Mouse (Mus musculus) hindbrain, embryonic 15.5 days (tissue): Measurements from ENCODE around the gene Hcn2. TPM values are rescaled to one million over a fixed set of nuclear protein-coding genes. Genes with fewer than 3 reads are reported as not detected.
"Not testable (repeated sequence)": the region's sequence is repeated elsewhere in the genome, so short reads cannot be mapped to it uniquely, and the experiment has no call there.

Experiments
- ATAC-seq: fragments of 200-750 bp; cut with Nextera tagmentation; 2 replicates; pipeline ENCODE4 v1.8.0; 2017; ENCODE audit warnings: low read depth, moderate number of reproducible peaks, moderate TSS enrichment; ENCODE audit not compliant: low FRiP score
- H3K27ac ChIP-seq: fragments of 300-500 bp; sonication (generic); replicated peaks from 2 replicates; pipeline ENCODE4 v1.5.1; 2015; ENCODE audit warnings: mild to moderate bottlenecking, inconsistent platforms
- H3K27me3 ChIP-seq: fragments of 300-500 bp; sonication (generic); 2 replicates; pipeline ENCODE4 v1.6.1; 2015; ENCODE audit warnings: control low read depth, inconsistent platforms
- H3K36me3 ChIP-seq: fragments of 300-500 bp; sonication (generic); 2 replicates; pipeline ENCODE4 v1.6.1; 2015; ENCODE audit warnings: control low read depth, inconsistent platforms
- H3K4me1 ChIP-seq: fragments of 300-500 bp; sonication (generic); replicated peaks from 2 replicates; pipeline ENCODE4 v1.6.1; 2015; ENCODE audit warnings: control low read depth, inconsistent platforms
- H3K4me2 ChIP-seq: fragments of 300-500 bp; sonication (generic); 2 replicates; pipeline ENCODE4 v1.6.1; 2015; ENCODE audit warnings: moderate library complexity, mild to moderate bottlenecking, inconsistent platforms
- H3K4me3 ChIP-seq: fragments of 300-500 bp; sonication (generic); 2 replicates; pipeline ENCODE4 v1.5.1; 2015; ENCODE audit warnings: mild to moderate bottlenecking, inconsistent platforms
- H3K9ac ChIP-seq: fragments of 300-500 bp; sonication (generic); 2 replicates; pipeline ENCODE4 v1.6.1; 2015; ENCODE audit warnings: inconsistent platforms
- H3K9me3 ChIP-seq: fragments of 300-500 bp; sonication (generic); 2 replicates; pipeline ENCODE4 v1.6.1; 2016; ENCODE audit warnings: control low read depth, inconsistent platforms
- WGBS: fragments of 180-500 bp; shearing (Covaris S2); methylation state at CpG from one replicate; pipeline ENCODE4 v1.1.7; 2015; 5-methylcytosine and 5-hydroxymethylcytosine counted together
- polyA plus RNA-seq: library from polyadenylated mRNA; unstranded; fragments of >200 nt; fragmentation: Nextera tagmentation; extraction: Ambion mirVana; gene quantifications from 2 replicates; pipeline ENCODE4 v1.2.1, GENCODE M21; 2015

Gene Hcn2
- polyA plus RNA-seq, 1 experiment from 2014 or later: 2.8 TPM

- H3K4me3 ChIP-seq: no peak overlapping the region
- no peaks in the 10 kb centered on the region for H3K9me3 ChIP-seq
- no peak overlapping the region for H3K9ac ChIP-seq
- H3K36me3 ChIP-seq: peaks cover 45% of the 10 kb centered on the region
- WGBS: 93% methylated on average over 24 of the region's 24 CpGs
- no peak overlapping the region for H3K4me2 ChIP-seq
- no peaks in the 10 kb centered on the region for H3K27me3 ChIP-seq
- H3K27ac ChIP-seq: no peak overlapping the region
- H3K4me1 ChIP-seq: peaks cover 11% of the 10 kb centered on the region
- no peak for ATAC-seq
These were observed 40.2 kb downstream of the Hcn2 start for GRCm38 (mm10) chr10:79756660-79757059.

- ATAC-seq, H3K4me2 ChIP-seq, H3K27me3 ChIP-seq, H3K9me3 ChIP-seq, H3K27ac ChIP-seq, H3K4me3 ChIP-seq, H3K9ac ChIP-seq: not testable (repeated sequence)
- H3K4me1 ChIP-seq: peaks cover 18% of the 10 kb centered on the region
- 96% methylated on average over 1 of the region's 1 CpGs for WGBS
- H3K36me3 ChIP-seq: peaks cover 53% of the 10 kb centered on the region
These were observed 43.2 kb downstream of the Hcn2 start for GRCm38 (mm10) chr10:79759675-79760074.

- no peak overlapping the region for H3K4me3 ChIP-seq
- H3K9me3 ChIP-seq: no peaks in the 10 kb centered on the region
- H3K9ac ChIP-seq: no peak overlapping the region
- no peak overlapping the region for H3K4me2 ChIP-seq
- no peak for ATAC-seq
- no peak overlapping the region for H3K27ac ChIP-seq
- 92% methylated on average over 11 of the region's 11 CpGs for WGBS
- peaks cover 18% of the 10 kb centered on the region for H3K4me1 ChIP-seq
- peaks cover 53% of the 10 kb centered on the region for H3K36me3 ChIP-seq
- no peaks in the 10 kb centered on the region for H3K27me3 ChIP-seq
These were observed 44.2 kb downstream of the Hcn2 start for GRCm38 (mm10) chr10:79760603-79761143.

GRCm38 (mm10) chr10:79762875-79763274 lies 46.4 kb downstream of the Hcn2 start:
- no peak overlapping the region for H3K4me3 ChIP-seq
- WGBS: 90% methylated on average over 3 of the region's 3 CpGs
- ATAC-seq: no peak
- H3K4me1 ChIP-seq: peaks cover 30% of the 10 kb centered on the region
- no peak overlapping the region for H3K4me2 ChIP-seq
- no peaks in the 10 kb centered on the region for H3K9me3 ChIP-seq
- H3K36me3 ChIP-seq: peaks cover 38% of the 10 kb centered on the region
- H3K27me3 ChIP-seq: no peaks in the 10 kb centered on the region
- H3K9ac ChIP-seq: no peak overlapping the region
- no peak overlapping the region for H3K27ac ChIP-seq

- Histone ChIP-seq H3K4me2 (no peak overlapping the region), H3K27ac (no peak overlapping the region), H3K36me3 (peaks cover 25% of the 10 kb centered on the region), H3K4me1 (peaks cover 39% of the 10 kb centered on the region), H3K9me3 (no peaks in the 10 kb centered on the region), H3K27me3 (no peaks in the 10 kb centered on the region), H3K4me3 (no peak overlapping the region), H3K9ac (no peak overlapping the region)
- WGBS: 86% methylated on average over 7 of the region's 7 CpGs
- no peak for ATAC-seq
These were observed 47.8 kb downstream of the Hcn2 start for GRCm38 (mm10) chr10:79764234-79764633.

- H3K4me2 ChIP-seq: peak overlapping the region; percentile 86
- peaks cover 21% of the 10 kb centered on the region for H3K36me3 ChIP-seq
- H3K4me3 ChIP-seq: peak overlapping the region; percentile 70
- H3K4me1 ChIP-seq: peaks cover 39% of the 10 kb centered on the region
- 67% methylated on average over 2 of the region's 2 CpGs for WGBS
- H3K27me3 ChIP-seq: no peaks in the 10 kb centered on the region
- H3K27ac ChIP-seq: no peak overlapping the region
- H3K9me3 ChIP-seq: no peaks in the 10 kb centered on the region
- ATAC-seq: no peak
- peak overlapping the region; percentile 76 for H3K9ac ChIP-seq
These were observed 48.9 kb downstream of the Hcn2 start for GRCm38 (mm10) chr10:79765228-79765745.

- Histone ChIP-seq H3K36me3 (peaks cover 14% of the 10 kb centered on the region), H3K4me2 (peak overlapping the region; percentile 86), H3K4me3 (peak overlapping the region; percentile 70), H3K9ac (peak overlapping the region; percentile 76), H3K27me3 (no peaks in the 10 kb centered on the region), H3K27ac (peak overlapping the region; percentile 87), H3K9me3 (no peaks in the 10 kb centered on the region), H3K4me1 (peaks cover 39% of the 10 kb centered on the region)
- WGBS: 12% methylated on average over 16 of the region's 16 CpGs
- ATAC-seq: no peak
These were observed 49.6 kb downstream of the Hcn2 start for GRCm38 (mm10) chr10:79766001-79766507.

- under 1% methylated on average over 101 of the region's 101 CpGs for WGBS
These were observed 50.3 kb downstream of the Hcn2 start, which contains the start of gene Rnf126 for GRCm38 (mm10) chr10:79766508-79767325. Rnf126 (minus strand) TSS chr10:79766952.

GRCm38 (mm10) chr10:79767372-79768244 lies 51.2 kb downstream of the Hcn2 start:
- peak; percentile 86 for ATAC-seq
- H3K9me3 ChIP-seq: no peaks in the 10 kb centered on the region
- H3K9ac ChIP-seq: peak overlapping the region; percentile 76
- H3K4me2 ChIP-seq: peak overlapping the region; percentile 86
- H3K4me1 ChIP-seq: peaks cover 39% of the 10 kb centered on the region
- WGBS: 11% methylated on average over 39 of the region's 40 CpGs
- no peaks in the 10 kb centered on the region for H3K36me3 ChIP-seq
- H3K4me3 ChIP-seq: peak overlapping the region; percentile 70
- H3K27me3 ChIP-seq: no peaks in the 10 kb centered on the region
- H3K27ac ChIP-seq: peak overlapping the region; percentile 87

More at GRCm38 (mm10) chr10:79766508-79767325, 50.3 kb downstream of the Hcn2 start, which contains the start of gene Rnf126:
- Histone ChIP-seq H3K9ac (peak within 1 kb of the TSS; percentile 76), H3K36me3 (peaks cover 7% of the 10 kb centered on the region), H3K9me3 (no peaks in the 10 kb centered on the region), H3K27me3 (no peaks in the 10 kb centered on the region), H3K4me1 (peaks cover 39% of the 10 kb centered on the region), H3K4me3 (peak within 1 kb of the TSS; percentile 70), H3K27ac (peak within 1 kb of the TSS; percentile 87), H3K4me2 (peak within 1 kb of the TSS; percentile 86)
- ATAC-seq: peak; percentile 90

- WGBS: 2% methylated on average over 5 of the region's 5 CpGs
- H3K27ac ChIP-seq: peak overlapping the region; percentile 87; the same call in 1 of the 2 replicates
- peaks cover 39% of the 10 kb centered on the region for H3K4me1 ChIP-seq
- 0 out of 2 replicates have a peak overlapping the region, but pooled peaks have one; percentile 70 for H3K4me3 ChIP-seq
- H3K9me3 ChIP-seq: no peaks in the 10 kb centered on the region
- H3K36me3 ChIP-seq: no peaks in the 10 kb centered on the region
- H3K9ac ChIP-seq: no peak overlapping the region
- H3K4me2 ChIP-seq: peak overlapping the region; percentile 86
- no peaks in the 10 kb centered on the region for H3K27me3 ChIP-seq
- ATAC-seq: no peak
These were observed 52.0 kb downstream of the Hcn2 start for GRCm38 (mm10) chr10:79768400-79768799.

- Histone ChIP-seq H3K27ac (no peak overlapping the region), H3K9me3 (no peaks in the 10 kb centered on the region), H3K4me1 (peaks cover 35% of the 10 kb centered on the region), H3K27me3 (no peaks in the 10 kb centered on the region), H3K4me2 (no peak overlapping the region), H3K9ac (no peak overlapping the region), H3K4me3 (no peak overlapping the region), H3K36me3 (no peaks in the 10 kb centered on the region)
- 25% methylated on average over 4 of the region's 4 CpGs for WGBS
- ATAC-seq: no peak
These were observed 52.9 kb downstream of the Hcn2 start for GRCm38 (mm10) chr10:79769329-79769728.
